Mouse (Mus musculus): ENCODE data around the gene Man1a. TPM values are rescaled to one million over a fixed set of nuclear protein-coding genes. Genes with fewer than 3 reads are reported as not detected.
A peak's percentile ranks its signal among the peaks of the same experiment; 100 is the strongest.

The Man1a gene
- polyA plus RNA-seq, 1 experiment from 2014 or later = 9.9 TPM

- H3K4me3 ChIP-seq (replicated peaks; ENCODE audit: low read length) = no peak overlapping the region
- H3K9ac ChIP-seq (ENCODE audit: low read length) = no peak overlapping the region
- H3K27ac ChIP-seq (ENCODE audit: low read length) = no peak overlapping the region
- no peak for ATAC-seq (ENCODE audit: insufficient read depth, low FRiP score)
- no peaks in the 10 kb centered on the region for H3K27me3 ChIP-seq (ENCODE audit: control insufficient read depth, insufficient read depth, low read length)
- no peaks in the 10 kb centered on the region for H3K4me1 ChIP-seq (ENCODE audit: control insufficient read depth, insufficient read depth, low read length)
- H3K4me2 ChIP-seq (ENCODE audit: low read depth, low read length) = no peak overlapping the region
- no peaks in the 10 kb centered on the region for H3K36me3 ChIP-seq (ENCODE audit: control insufficient read depth, insufficient read depth, low read length)
- 60% methylated on average over 3 of the region's 3 CpGs for WGBS
- no peaks in the 10 kb centered on the region for H3K9me3 ChIP-seq (replicated peaks; ENCODE audit: control insufficient read depth, low read length)
These were observed 92.3 kb downstream of the Man1a start for GRCm38 (mm10) chr10:53984086-53984485.

- 60% methylated on average over 1 of the region's 1 CpGs for WGBS
These were observed 97.8 kb downstream of the Man1a start for GRCm38 (mm10) chr10:53978647-53979046.

GRCm38 (mm10) chr10:53974180-53974579 is 102.2 kb downstream of the Man1a start:
- no peak for ATAC-seq (ENCODE audit: insufficient read depth, low FRiP score)
- no peaks in the 10 kb centered on the region for H3K27me3 ChIP-seq (ENCODE audit: control insufficient read depth, insufficient read depth, low read length)
- no peaks in the 10 kb centered on the region for H3K4me1 ChIP-seq (ENCODE audit: control insufficient read depth, insufficient read depth, low read length)
- no peak overlapping the region for H3K4me2 ChIP-seq (ENCODE audit: low read depth, low read length)
- no peaks in the 10 kb centered on the region for H3K9me3 ChIP-seq (replicated peaks; ENCODE audit: control insufficient read depth, low read length)
- no peak overlapping the region for H3K9ac ChIP-seq (ENCODE audit: low read length)
- no peak overlapping the region for H3K27ac ChIP-seq (ENCODE audit: low read length)
- no peaks in the 10 kb centered on the region for H3K36me3 ChIP-seq (ENCODE audit: control insufficient read depth, insufficient read depth, low read length)
- no peak overlapping the region for H3K4me3 ChIP-seq (replicated peaks; ENCODE audit: low read length)

More at GRCm38 (mm10) chr10:53978647-53979046, 97.8 kb downstream of the Man1a start:
- no peaks in the 10 kb centered on the region for H3K27me3 ChIP-seq (ENCODE audit: control insufficient read depth, insufficient read depth, low read length)
- no peak for ATAC-seq (ENCODE audit: insufficient read depth, low FRiP score)
- H3K4me1 ChIP-seq (ENCODE audit: control insufficient read depth, insufficient read depth, low read length) = no peaks in the 10 kb centered on the region
- no peak overlapping the region for H3K27ac ChIP-seq (ENCODE audit: low read length)
- H3K9ac ChIP-seq (ENCODE audit: low read length) = no peak overlapping the region
- H3K36me3 ChIP-seq (ENCODE audit: control insufficient read depth, insufficient read depth, low read length) = no peaks in the 10 kb centered on the region
- H3K9me3 ChIP-seq (replicated peaks; ENCODE audit: control insufficient read depth, low read length) = no peaks in the 10 kb centered on the region
- H3K4me3 ChIP-seq (replicated peaks; ENCODE audit: low read length) = no peak overlapping the region
- H3K4me2 ChIP-seq (ENCODE audit: low read depth, low read length) = no peak overlapping the region

GRCm38 (mm10) chr10:53959759-53960158 is 116.7 kb downstream of the Man1a start:
- H3K4me3 ChIP-seq (replicated peaks; ENCODE audit: low read length) = no peak overlapping the region
- H3K27me3 ChIP-seq (ENCODE audit: control insufficient read depth, insufficient read depth, low read length) = no peaks in the 10 kb centered on the region
- H3K36me3 ChIP-seq (ENCODE audit: control insufficient read depth, insufficient read depth, low read length) = no peaks in the 10 kb centered on the region
- no peak overlapping the region for H3K9ac ChIP-seq (ENCODE audit: low read length)
- H3K4me2 ChIP-seq (ENCODE audit: low read depth, low read length) = no peak overlapping the region
- H3K27ac ChIP-seq (ENCODE audit: low read length) = no peak overlapping the region
- H3K9me3 ChIP-seq (replicated peaks; ENCODE audit: control insufficient read depth, low read length) = no peaks in the 10 kb centered on the region
- H3K4me1 ChIP-seq (ENCODE audit: control insufficient read depth, insufficient read depth, low read length) = no peaks in the 10 kb centered on the region
- 72% methylated on average over 3 of the region's 3 CpGs for WGBS
- no peak for ATAC-seq (ENCODE audit: insufficient read depth, low FRiP score)

- ATAC-seq (ENCODE audit: insufficient read depth, low FRiP score) = no peak
- Histone ChIP-seq H3K36me3 (ENCODE audit: control insufficient read depth, insufficient read depth, low read length) (no peaks in the 10 kb centered on the region), H3K4me1 (ENCODE audit: control insufficient read depth, insufficient read depth, low read length) (no peaks in the 10 kb centered on the region), H3K9ac (ENCODE audit: low read length) (no peak overlapping the region), H3K4me2 (ENCODE audit: low read depth, low read length) (no peak overlapping the region), H3K9me3 (replicated peaks; ENCODE audit: control insufficient read depth, low read length) (no peaks in the 10 kb centered on the region), H3K27ac (ENCODE audit: low read length) (no peak overlapping the region), H3K4me3 (replicated peaks; ENCODE audit: low read length) (no peak overlapping the region), H3K27me3 (ENCODE audit: control insufficient read depth, insufficient read depth, low read length) (no peaks in the 10 kb centered on the region)
- 56% methylated on average over 7 of the region's 7 CpGs for WGBS
These were observed 134.8 kb downstream of the Man1a start for GRCm38 (mm10) chr10:53941597-53941996.

GRCm38 (mm10) chr10:53938199-53938598 is 138.2 kb downstream of the Man1a start:
- Histone ChIP-seq H3K27ac (ENCODE audit: low read length) (no peak overlapping the region), H3K4me3 (replicated peaks; ENCODE audit: low read length) (no peak overlapping the region), H3K4me1 (ENCODE audit: control insufficient read depth, insufficient read depth, low read length) (no peaks in the 10 kb centered on the region), H3K9me3 (replicated peaks; ENCODE audit: control insufficient read depth, low read length) (no peaks in the 10 kb centered on the region), H3K36me3 (ENCODE audit: control insufficient read depth, insufficient read depth, low read length) (no peaks in the 10 kb centered on the region), H3K9ac (ENCODE audit: low read length) (no peak overlapping the region), H3K27me3 (ENCODE audit: control insufficient read depth, insufficient read depth, low read length) (no peaks in the 10 kb centered on the region), H3K4me2 (ENCODE audit: low read depth, low read length) (no peak overlapping the region)
- no peak for ATAC-seq (ENCODE audit: insufficient read depth, low FRiP score)
- WGBS = 57% methylated on average over 3 of the region's 3 CpGs

- H3K27me3 ChIP-seq (ENCODE audit: control insufficient read depth, insufficient read depth, low read length) = no peaks in the 10 kb centered on the region
- no peak overlapping the region for H3K27ac ChIP-seq (ENCODE audit: low read length)
- H3K4me3 ChIP-seq (replicated peaks; ENCODE audit: low read length) = no peak overlapping the region
- H3K36me3 ChIP-seq (ENCODE audit: control insufficient read depth, insufficient read depth, low read length) = no peaks in the 10 kb centered on the region
- no peak overlapping the region for H3K9ac ChIP-seq (ENCODE audit: low read length)
- no peaks in the 10 kb centered on the region for H3K9me3 ChIP-seq (replicated peaks; ENCODE audit: control insufficient read depth, low read length)
- no peak for ATAC-seq (ENCODE audit: insufficient read depth, low FRiP score)
- H3K4me1 ChIP-seq (ENCODE audit: control insufficient read depth, insufficient read depth, low read length) = no peaks in the 10 kb centered on the region
- H3K4me2 ChIP-seq (ENCODE audit: low read depth, low read length) = no peak overlapping the region
- 92% methylated on average over 3 of the region's 3 CpGs for WGBS
These were observed 140.3 kb downstream of the Man1a start for GRCm38 (mm10) chr10:53936078-53936477.

GRCm38 (mm10) chr10:53929722-53930500 is 146.5 kb downstream of the Man1a start:
- Histone ChIP-seq H3K4me1 (ENCODE audit: control insufficient read depth, insufficient read depth, low read length) (peaks cover 6% of the 10 kb centered on the region; the same call in 1 of the 2 replicates), H3K4me3 (replicated peaks; ENCODE audit: low read length) (no peak overlapping the region), H3K4me2 (ENCODE audit: low read depth, low read length) (no peak overlapping the region), H3K27ac (ENCODE audit: low read length) (peak overlapping the region; percentile 70), H3K27me3 (ENCODE audit: control insufficient read depth, insufficient read depth, low read length) (no peaks in the 10 kb centered on the region), H3K9me3 (replicated peaks; ENCODE audit: control insufficient read depth, low read length) (no peaks in the 10 kb centered on the region), H3K36me3 (ENCODE audit: control insufficient read depth, insufficient read depth, low read length) (no peaks in the 10 kb centered on the region), H3K9ac (ENCODE audit: low read length) (no peak overlapping the region)
- WGBS = 46% methylated on average over 4 of the region's 4 CpGs
- peak; percentile 93 for ATAC-seq (ENCODE audit: insufficient read depth, low FRiP score)

GRCm38 (mm10) chr10:53927904-53928303 is 148.5 kb downstream of the Man1a start:
- no peaks in the 10 kb centered on the region for H3K27me3 ChIP-seq (ENCODE audit: control insufficient read depth, insufficient read depth, low read length)
- no peaks in the 10 kb centered on the region for H3K36me3 ChIP-seq (ENCODE audit: control insufficient read depth, insufficient read depth, low read length)
- ATAC-seq (ENCODE audit: insufficient read depth, low FRiP score) = no peak
- no peak overlapping the region for H3K4me2 ChIP-seq (ENCODE audit: low read depth, low read length)
- WGBS = 75% methylated on average over 5 of the region's 5 CpGs
- no peak overlapping the region for H3K9ac ChIP-seq (ENCODE audit: low read length)
- peaks cover 6% of the 10 kb centered on the region; the same call in 1 of the 2 replicates for H3K4me1 ChIP-seq (ENCODE audit: control insufficient read depth, insufficient read depth, low read length)
- H3K9me3 ChIP-seq (replicated peaks; ENCODE audit: control insufficient read depth, low read length) = no peaks in the 10 kb centered on the region
- H3K27ac ChIP-seq (ENCODE audit: low read length) = no peak overlapping the region
- H3K4me3 ChIP-seq (replicated peaks; ENCODE audit: low read length) = no peak overlapping the region
